8 mouse cellular contexts compared by ENCODE assay signal in the genomic region with DNA sequence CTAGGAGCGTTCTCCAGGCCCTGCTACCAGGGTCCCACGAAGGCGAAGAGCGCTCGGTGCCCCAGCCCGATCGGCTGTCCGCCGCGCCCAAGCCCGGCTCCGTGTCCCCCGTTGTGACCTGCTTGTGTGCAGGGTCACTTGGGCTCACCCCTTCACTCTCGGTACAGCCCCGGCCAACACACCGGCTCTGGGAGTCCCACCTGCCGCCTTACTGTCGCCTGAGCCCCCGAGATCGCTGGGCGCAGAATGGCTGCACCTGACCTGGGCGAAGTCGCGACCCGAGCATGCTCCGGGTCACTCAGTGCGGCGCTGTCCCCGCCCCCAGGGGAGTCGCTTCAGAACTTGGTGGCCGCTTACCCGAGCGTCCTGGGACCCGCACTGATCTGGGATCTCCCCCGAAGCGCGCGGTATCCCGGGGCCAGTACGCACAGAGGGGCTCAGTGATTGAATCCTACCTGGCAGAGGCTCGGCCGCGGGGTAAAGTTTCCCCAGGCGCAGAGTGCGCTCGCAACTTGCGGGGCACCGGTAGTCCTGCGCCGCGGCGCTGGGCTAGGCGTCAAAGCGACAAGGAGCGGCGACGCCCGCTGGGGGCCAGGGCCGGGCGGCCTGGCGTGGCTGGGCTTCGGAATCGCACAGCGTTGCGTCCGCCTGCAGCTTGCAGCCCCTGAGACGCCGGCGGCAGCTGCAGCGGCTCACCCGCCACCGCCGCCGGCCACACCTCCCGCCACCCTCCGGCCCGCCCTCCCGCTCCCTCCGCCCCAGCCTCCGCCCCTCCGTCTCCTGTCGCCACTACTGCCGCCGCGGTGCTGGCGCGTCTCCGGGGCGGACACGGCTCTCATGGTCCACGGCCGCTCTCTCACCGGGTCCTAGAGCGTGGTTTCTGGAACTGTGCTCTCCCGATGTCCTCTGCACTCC. TPM values are rescaled to one million over a fixed set of nuclear protein-coding genes. Genes with fewer than 3 reads are reported as not detected.
A peak's percentile ranks its signal among the peaks of the same experiment; 100 is the strongest.
DNase-seq lines count a peak whose midpoint lies in the region; ATAC-seq lines count a peak whose summit lies in the region.

A gene (minus strand): TSS at position 689 of the 915 bp plus-strand sequence.

- H3K36me3 ChIP-seq in erythroblast, embryonic 14.5 days (ENCODE audit: control insufficient read depth), result no peaks in the 10 kb centered on the region
- no peaks in the 10 kb centered on the region for H3K36me3 ChIP-seq in heart, embryonic 15.5 days
- no peaks in the 10 kb centered on the region for H3K36me3 ChIP-seq in neural tube, embryonic 15.5 days

- peak within 1 kb of the TSS; percentile 85 for H3K27ac ChIP-seq in heart, embryonic 15.5 days
- H3K27ac ChIP-seq in neural tube, embryonic 15.5 days (replicated peaks), result peak within 1 kb of the TSS; percentile 81

- H3K4me2 ChIP-seq in heart, embryonic 15.5 days, result peak within 1 kb of the TSS; percentile 92
- H3K4me2 ChIP-seq in neural tube, embryonic 15.5 days, result peak within 1 kb of the TSS; percentile 98

- peak; percentile 52 for DNase-seq in c-Kit-negative CD71-positive TER-119-positive erythroid progenitor cells, embryonic 14.5 days (ENCODE audit: low read depth, low spot score)
- DNase-seq in kidney, postnatal 10 days, result peak; percentile 92
- peak; percentile 71 to 73 for DNase-seq in lung, adult 18-20 months
- peak; percentile 8 to 12 for DNase-seq in thymus, adult 18-20 months

- peaks cover 2% of the 10 kb centered on the region; the same call in 1 of the 2 replicates for H3K9me3 ChIP-seq in erythroblast, embryonic 14.5 days (ENCODE audit: control insufficient read depth, low read length)
- no peaks in the 10 kb centered on the region for H3K9me3 ChIP-seq in heart, embryonic 15.5 days (replicated peaks)
- no peaks in the 10 kb centered on the region for H3K9me3 ChIP-seq in neural tube, embryonic 15.5 days (replicated peaks)

- peaks cover 66% of the 10 kb centered on the region for H3K27me3 ChIP-seq in erythroblast, embryonic 14.5 days (ENCODE audit: control insufficient read depth)
- no peaks in the 10 kb centered on the region for H3K27me3 ChIP-seq in heart, embryonic 15.5 days
- H3K27me3 ChIP-seq in neural tube, embryonic 15.5 days (replicated peaks), result no peaks in the 10 kb centered on the region

- peak within 1 kb of the TSS; percentile 71 for H3K9ac ChIP-seq in heart, embryonic 15.5 days
- peak within 1 kb of the TSS; percentile 80 for H3K9ac ChIP-seq in neural tube, embryonic 15.5 days (replicated peaks)

- WGBS in heart, embryonic 15.5 days, result under 1% methylated on average over 95 of the region's 95 CpGs
- WGBS in neural tube, embryonic 15.5 days, result under 1% methylated on average over 83 of the region's 95 CpGs

- peak within 1 kb of the TSS; percentile 69 for H3K4me3 ChIP-seq in erythroblast, embryonic 14.5 days (replicated peaks)
- peak within 1 kb of the TSS; percentile 84 for H3K4me3 ChIP-seq in heart, embryonic 15.5 days
- peak within 1 kb of the TSS; percentile 82 for H3K4me3 ChIP-seq in neural tube, embryonic 15.5 days (replicated peaks)

- peaks cover 22% of the 10 kb centered on the region for H3K4me1 ChIP-seq in erythroblast, embryonic 14.5 days (ENCODE audit: control insufficient read depth)
- peaks cover 53% of the 10 kb centered on the region for H3K4me1 ChIP-seq in heart, embryonic 15.5 days (replicated peaks)
- H3K4me1 ChIP-seq in neural tube, embryonic 15.5 days, result peaks cover 55% of the 10 kb centered on the region

- peak; percentile 47 for ATAC-seq in CD4-positive, CD25-positive, alpha-beta regulatory T cell, adult 4 months
- ATAC-seq in heart, embryonic 15.5 days (replicated peaks; ENCODE audit: insufficient number of reproducible peaks, insufficient read depth, low FRiP score, low read depth), result peak; percentile 81
- peak; percentile 77 for ATAC-seq in neural tube, embryonic 15.5 days (ENCODE audit: low FRiP score)

RNA-seq across cellular contexts. Expression of the gene that starts here (rescaled TPM):
- under 1 TPM in 1 of 2 experiments, not detected in 1; 0.08 TPM for polyA plus RNA-seq in CD4-positive, CD25-positive, alpha-beta regulatory T cell, adult 4 months (2017; shearing (Covaris generic))
- polyA plus RNA-seq in erythroblast, embryonic 14.5 days (2012), result 0.18 and 0.50 TPM in 2 replicates
- 31.7 and 39.6 TPM in 2 replicates for polyA plus RNA-seq in heart, embryonic 15.5 days (2015; fragmentation: Nextera tagmentation; extraction: Ambion mirVana)
- 22.0 and 29.3 TPM in 2 replicates for polyA plus RNA-seq in neural tube, embryonic 15.5 days (2015; fragmentation: Nextera tagmentation; extraction: Ambion mirVana)

Comparison
In these comparisons a context has a peak if more than half of its experiments do, and no peak if none do; other contexts are left out.
1. Peak in every context shown above with its lines: DNase-seq, ATAC-seq, H3K4me3 ChIP-seq and H3K27ac ChIP-seq.
2. RNA of the gene that starts here (polyA plus RNA-seq): 31.7 to 39.6 TPM in heart, embryonic 15.5 days and 22.0 to 29.3 TPM in neural tube, embryonic 15.5 days; 0.18 to 0.50 TPM in erythroblast, embryonic 14.5 days and 0.08 TPM in CD4-positive, CD25-positive, alpha-beta regulatory T cell, adult 4 months; every median in the first group is over 10 times any median in the second.
3. Peak in ATAC-seq in CD4-positive, CD25-positive, alpha-beta regulatory T cell, adult 4 months; RNA of the gene not detected or under 1 TPM.
4. DNase-seq: peak in every context shown above with its lines; median percentile 92 in kidney, postnatal 10 days; 72 in lung, adult 18-20 months; 52 in c-Kit-negative CD71-positive TER-119-positive erythroid progenitor cells, embryonic 14.5 days; 10 in thymus, adult 18-20 months.